Mouse (Mus musculus) myocyte (in vitro differentiated cells): ENCODE data around the gene Dyrk3. TPM values are rescaled to one million over a fixed set of nuclear protein-coding genes. Genes with fewer than 3 reads are reported as not detected.

ENCODE experiments used
- H3K27me3 ChIP-seq: one replicate; pipeline ENCODE4 v1.6.1; 2011; ENCODE audit not compliant: control insufficient read depth, insufficient read depth, insufficient read length
- H3K36me3 ChIP-seq: one replicate; pipeline ENCODE4 v1.6.1; 2011; ENCODE audit not compliant: control insufficient read depth, insufficient read depth
- H3K4me2 ChIP-seq: one replicate; pipeline ENCODE4 v1.6.1; 2011; ENCODE audit warnings: low read depth, control low read depth
- H3K4me3 ChIP-seq: one replicate; pipeline ENCODE4 v1.5.1; 2011; ENCODE audit warnings: mild to moderate bottlenecking, control low read depth, moderate library complexity
- H3K79me2 ChIP-seq: one replicate; pipeline ENCODE4 v1.6.1; 2011; ENCODE audit not compliant: control insufficient read depth, insufficient read depth
- H3ac ChIP-seq: one replicate; pipeline ENCODE4 v1.6.1; 2011; ENCODE audit not compliant: control insufficient read depth, insufficient read length
- CEBPB ChIP-seq: IDR thresholded peaks from 2 replicates; pipeline ENCODE4 v1.6.1; 2011; ENCODE audit warnings: mild to moderate bottlenecking, moderate library complexity; ENCODE audit not compliant: poor library complexity, insufficient read depth, severe bottlenecking
- E2F4 ChIP-seq: IDR thresholded peaks from one replicate; pipeline ENCODE4 v1.6.1; 2011; ENCODE audit warnings: mild to moderate bottlenecking, control low read depth, moderate library complexity; ENCODE audit not compliant: insufficient read depth
- MAX ChIP-seq: IDR thresholded peaks from one replicate; pipeline ENCODE4 v1.6.1; 2011; ENCODE audit warnings: low read depth, mild to moderate bottlenecking, control low read depth
- MYOD1 ChIP-seq, 3 experiments: IDR thresholded peaks; one replicate each; pipeline ENCODE4 v1.6.1; 2011; ENCODE audit warnings: control low read depth in 2 of 3, low read depth in 2 of 3, mild to moderate bottlenecking in 2 of 3, moderate library complexity in 1 of 3; ENCODE audit not compliant: insufficient read length in 2 of 3, control insufficient read depth in 1 of 3
- MYOG ChIP-seq, 3 experiments: IDR thresholded peaks; one replicate each; pipeline ENCODE4 v1.6.1; 2011; ENCODE audit warnings: control low read depth in 2 of 3, low read depth in 2 of 3, mild to moderate bottlenecking in 2 of 3; ENCODE audit not compliant: insufficient read length in 2 of 3, control insufficient read depth in 1 of 3, insufficient read depth in 1 of 3
- POLR2A ChIP-seq: IDR thresholded peaks from one replicate; pipeline ENCODE4 v1.6.1; 2011; ENCODE audit warnings: low read depth, mild to moderate bottlenecking, control low read depth, moderate library complexity; ENCODE audit not compliant: insufficient read length
- POLR2AphosphoS2 ChIP-seq: IDR thresholded peaks from one replicate; pipeline ENCODE4 v1.6.1; 2011; ENCODE audit warnings: low read depth, control low read depth; ENCODE audit not compliant: insufficient read length
- REST ChIP-seq: IDR thresholded peaks from one replicate; pipeline ENCODE4 v1.6.1; 2011; ENCODE audit warnings: mild to moderate bottlenecking, control low read depth, moderate library complexity; ENCODE audit not compliant: insufficient read depth, insufficient read length
- SRF ChIP-seq: IDR thresholded peaks from one replicate; pipeline ENCODE4 v1.6.1; 2011; ENCODE audit warnings: low read depth; ENCODE audit not compliant: control insufficient read depth, insufficient read length
- TCF12 ChIP-seq: IDR thresholded peaks from one replicate; pipeline ENCODE4 v1.6.1; 2011; ENCODE audit warnings: mild to moderate bottlenecking, control low read depth; ENCODE audit not compliant: poor library complexity, insufficient read depth, severe bottlenecking
- TCF3 ChIP-seq: IDR thresholded peaks from one replicate; pipeline ENCODE4 v1.6.1; 2011; ENCODE audit warnings: low read depth, control low read depth; ENCODE audit not compliant: insufficient read length
- USF1 ChIP-seq: IDR thresholded peaks from one replicate; pipeline ENCODE4 v1.6.1; 2011; ENCODE audit warnings: low read depth, mild to moderate bottlenecking, control low read depth, moderate library complexity
- polyA plus RNA-seq: library from polyadenylated mRNA; unstranded; fragments of >200 nt; fragmentation: generic; extraction: Trizol; gene quantifications from one replicate; pipeline ENCODE4 v1.2.1, GENCODE M21; 2012; ENCODE audit warnings: missing spikeins

The Dyrk3 gene
- polyA plus RNA-seq, 1 experiment = 2.7 TPM

DNA sequence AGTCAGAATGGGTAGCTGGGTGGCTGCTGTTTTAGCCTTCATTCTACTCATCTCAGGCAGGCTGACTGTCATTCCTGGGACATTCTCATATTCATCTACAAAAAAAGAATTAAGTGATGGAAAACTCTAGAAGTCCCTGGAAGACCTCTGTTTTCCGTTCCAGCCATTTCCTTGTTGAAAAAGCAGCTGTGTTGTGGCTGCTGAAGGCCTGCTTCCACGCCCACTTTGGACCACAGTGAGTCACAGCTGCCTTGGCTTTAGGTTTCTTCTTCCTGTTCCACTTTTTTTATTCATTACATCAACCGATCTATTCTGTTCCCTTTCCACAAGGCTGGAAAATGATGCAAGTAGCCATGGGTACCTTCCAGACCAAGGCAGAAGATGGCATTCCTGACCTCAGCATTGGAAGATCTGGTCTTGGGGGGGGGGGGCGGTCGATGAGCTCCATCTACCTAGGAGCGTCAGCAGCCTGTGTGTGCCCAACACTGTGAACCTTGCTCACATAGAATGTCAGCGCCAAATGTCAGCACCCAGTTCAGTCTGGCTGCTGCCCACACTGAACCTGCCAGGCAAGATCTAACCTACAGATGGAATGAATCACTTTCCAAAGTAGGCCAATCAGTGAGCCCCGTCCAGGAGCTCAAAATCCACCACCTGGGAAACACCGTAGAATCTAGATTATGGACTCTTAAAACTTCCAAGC, 46.3 kb upstream of the Dyrk3 start:
- Histone ChIP-seq H3K4me3 (no peak overlapping the region), H3K27me3 (no peaks in the 10 kb centered on the region), H3K4me2 (peak overlapping the region; percentile 68), H3K36me3 (no peaks in the 10 kb centered on the region), H3K79me2 (no peaks in the 10 kb centered on the region), H3ac (no peak overlapping the region)
- TF ChIP-seq CEBPB (0 out of 2 replicates have a peak, but pooled peaks have one; percentile 43), MYOD1 (IDR thresholded peaks at IDR 0.05; ENCODE audit: control insufficient read depth in 1 of 3, insufficient read length in 2 of 3, low read depth in 2 of 3) (peak in 2 of 3 experiments; percentile 79 to 85), POLR2AphosphoS2 (no peak), E2F4 (no peak), REST (no peak), POLR2A (no peak), SRF (no peak), MAX (no peak), TCF3 (no peak), MYOG (IDR thresholded peaks at IDR 0.05; ENCODE audit: control insufficient read depth in 1 of 3, insufficient read depth in 1 of 3, insufficient read length in 2 of 3, low read depth in 2 of 3) (peak in 2 of 3 experiments; percentile 70 to 72), TCF12 (peak; percentile 55), USF1 (no peak)

DNA sequence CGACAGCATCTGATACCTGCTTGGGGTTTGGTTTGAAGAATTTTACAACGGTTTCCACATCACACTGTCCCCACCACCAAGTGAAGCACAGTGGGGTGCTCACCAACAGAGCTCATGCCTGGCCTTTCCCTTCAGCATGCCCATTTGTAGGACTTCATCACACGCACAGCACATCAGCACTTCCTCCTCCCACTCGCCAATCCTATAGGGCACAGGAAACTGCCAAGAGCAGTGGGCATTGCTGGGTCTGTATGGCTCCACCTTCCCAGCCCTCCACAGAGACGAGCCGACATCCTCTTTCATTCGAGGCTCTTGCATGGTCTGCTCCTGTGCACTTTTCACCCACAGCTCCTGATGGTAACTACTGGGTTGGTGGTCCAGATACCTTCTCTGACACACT, 45.1 kb upstream of the Dyrk3 start:
- Histone ChIP-seq H3K4me3 (no peak overlapping the region), H3K36me3 (no peaks in the 10 kb centered on the region)
- TF ChIP-seq POLR2AphosphoS2 = peak; percentile 29
- TF ChIP-seq MYOD1 (IDR thresholded peaks at IDR 0.05; ENCODE audit: control insufficient read depth in 1 of 3, insufficient read length in 2 of 3, low read depth in 2 of 3) = no peak

DNA sequence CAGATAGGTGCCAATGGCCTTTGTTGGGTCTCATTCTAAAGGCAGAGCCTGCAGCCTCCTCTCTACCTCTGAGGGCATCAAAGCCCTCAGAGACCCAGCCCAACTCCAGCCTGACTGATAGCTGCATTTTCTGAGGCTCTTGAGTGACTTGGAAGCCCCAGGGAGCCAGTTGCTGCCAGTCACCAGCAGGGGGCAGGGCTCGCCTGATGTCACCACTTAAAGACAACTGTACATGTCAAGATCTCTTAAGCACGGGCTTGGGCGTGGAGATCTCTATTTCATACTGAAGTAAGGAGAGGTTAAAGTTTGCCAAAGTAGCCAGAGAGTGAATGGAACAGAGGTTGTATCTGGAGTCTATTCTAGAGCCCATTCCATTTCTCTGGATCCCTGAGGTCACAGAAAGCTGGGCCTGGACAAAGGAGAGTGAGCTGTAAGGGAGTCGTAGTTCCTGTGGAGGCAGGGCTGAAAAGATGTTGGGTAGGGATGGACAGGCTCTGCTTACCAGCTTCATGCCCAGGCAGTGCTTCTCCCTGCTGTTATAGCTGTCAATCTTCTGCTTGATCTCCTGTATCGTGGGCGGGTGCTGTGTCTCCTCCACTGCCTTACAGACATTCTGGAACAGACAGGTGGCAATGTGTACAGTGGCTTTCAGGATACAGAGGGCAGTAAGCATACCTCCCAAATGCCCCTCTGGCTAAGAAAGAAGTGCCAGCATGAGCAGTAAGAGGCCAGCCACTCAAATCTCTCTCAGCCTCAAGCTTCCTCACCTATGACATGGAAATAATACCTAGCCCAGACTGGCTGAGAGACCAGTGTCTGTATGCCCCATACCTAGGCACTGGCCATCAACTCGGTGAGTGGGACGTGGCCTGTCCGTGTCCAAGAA, 43.7 kb upstream of the Dyrk3 start:
- H3K36me3 ChIP-seq = peaks cover 4% of the 10 kb centered on the region
- TF ChIP-seq USF1 = no peak
- no peak for TF ChIP-seq E2F4
- no peak for TF ChIP-seq TCF12
- TF ChIP-seq POLR2A = no peak
- TF ChIP-seq TCF3 = no peak
- no peak for TF ChIP-seq REST
- TF ChIP-seq MAX = no peak
- no peak for TF ChIP-seq POLR2AphosphoS2
- no peak for TF ChIP-seq SRF
- TF ChIP-seq MYOD1 (IDR thresholded peaks at IDR 0.05; ENCODE audit: control insufficient read depth in 1 of 3, insufficient read length in 2 of 3, low read depth in 2 of 3) = no peak
- no peak for TF ChIP-seq CEBPB
- no peak for TF ChIP-seq MYOG (IDR thresholded peaks at IDR 0.05; ENCODE audit: control insufficient read depth in 1 of 3, insufficient read depth in 1 of 3, insufficient read length in 2 of 3, low read depth in 2 of 3)

More for the DNA sequence above, 45.1 kb upstream of the Dyrk3 start:
- Histone ChIP-seq H3K79me2 (no peaks in the 10 kb centered on the region), H3K4me2 (peak overlapping the region; percentile 68), H3K27me3 (no peaks in the 10 kb centered on the region), H3ac (no peak overlapping the region)

DNA sequence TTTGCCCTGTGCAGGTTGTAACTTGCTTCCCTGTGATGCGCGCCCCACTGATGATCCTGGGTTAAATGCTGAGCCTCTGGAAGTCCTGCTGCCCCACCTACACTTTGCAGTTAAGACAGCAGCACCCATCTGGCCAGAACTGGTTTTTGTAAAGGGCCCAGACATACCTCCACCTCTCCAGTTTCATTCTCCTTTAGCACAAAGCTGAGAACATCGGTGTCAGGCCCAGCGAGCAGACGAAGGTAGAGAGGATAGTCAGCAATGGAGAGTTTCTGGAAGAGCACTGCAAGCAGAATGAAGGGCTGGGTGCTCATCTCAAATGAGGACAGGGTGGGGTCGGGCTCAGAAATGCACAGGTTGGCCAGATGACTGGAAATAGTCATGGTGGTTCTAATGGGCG, 42.2 kb upstream of the Dyrk3 start:
- H3K79me2 ChIP-seq = no peaks in the 10 kb centered on the region
- peaks cover 4% of the 10 kb centered on the region for H3K36me3 ChIP-seq
- H3K4me3 ChIP-seq = no peak overlapping the region
- no peak overlapping the region for H3ac ChIP-seq
- no peak for TF ChIP-seq MYOG (IDR thresholded peaks at IDR 0.05; ENCODE audit: control insufficient read depth in 1 of 3, insufficient read depth in 1 of 3, insufficient read length in 2 of 3, low read depth in 2 of 3)
- no peaks in the 10 kb centered on the region for H3K27me3 ChIP-seq
- no peak overlapping the region for H3K4me2 ChIP-seq

More for the DNA sequence above, 43.7 kb upstream of the Dyrk3 start:
- no peak overlapping the region for H3ac ChIP-seq
- H3K79me2 ChIP-seq = no peaks in the 10 kb centered on the region
- H3K27me3 ChIP-seq = no peaks in the 10 kb centered on the region
- no peak overlapping the region for H3K4me2 ChIP-seq
- no peak overlapping the region for H3K4me3 ChIP-seq

DNA sequence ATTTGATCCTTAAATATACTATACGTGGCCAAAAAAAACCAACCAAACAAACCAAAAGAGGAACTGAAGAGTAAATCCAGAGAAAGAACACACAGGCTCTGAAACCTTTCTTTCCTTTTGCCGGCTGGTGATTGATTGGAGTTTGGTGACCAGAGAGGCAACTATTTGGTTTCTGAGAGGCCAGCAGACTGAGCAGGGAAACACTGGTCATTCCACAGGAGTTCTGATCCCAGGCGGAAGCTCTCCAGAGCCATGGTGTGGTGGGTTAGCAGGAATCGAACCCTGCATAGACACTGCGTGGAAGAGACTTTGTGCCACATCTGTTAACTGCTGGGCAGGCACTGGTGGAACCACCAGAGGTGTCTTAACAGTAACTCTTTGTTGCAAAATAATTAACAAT, 39.9 kb upstream of the Dyrk3 start:
- Histone ChIP-seq H3K4me2 (no peak overlapping the region), H3K79me2 (no peaks in the 10 kb centered on the region), H3ac (no peak overlapping the region), H3K4me3 (no peak overlapping the region), H3K27me3 (no peaks in the 10 kb centered on the region), H3K36me3 (peaks cover 10% of the 10 kb centered on the region)
- TF ChIP-seq E2F4 = no peak
- TF ChIP-seq POLR2AphosphoS2 = no peak
- TF ChIP-seq REST = no peak
- TF ChIP-seq SRF = no peak
- TF ChIP-seq MAX = no peak
